Mouse (Mus musculus) left cerebral cortex, adult 18-20 months (tissue): ENCODE data around the gene Prdm5. TPM values are rescaled to one million over a fixed set of nuclear protein-coding genes. Genes with fewer than 3 reads are reported as not detected.
A peak's percentile ranks its signal among the peaks of the same experiment; 100 is the strongest.

Experiments
- DNase-seq, 2 experiments: peaks; one replicate each; pipeline ENCODE4 v3.0.0; 2021 to 2022; ENCODE audit warnings: low spot score in 2 of 2, mixed read lengths in 1 of 2
- long read RNA-seq, 2 experiments: library from polyadenylated mRNA; stranded (forward); transcript quantifications; one replicate each; pipeline ENCODE4 v2.0.0; 2021
- total RNA-seq, 2 experiments: library from RNA; stranded (reverse); gene quantifications; 2 replicates each; pipeline ENCODE4 v1.2.3; 2021

Prdm5 gene
- 1 to 10 TPM; 5.5 to 6.0 TPM for total RNA-seq
- long read RNA-seq, experiment 1, partial matches to known transcripts = 0 of 4 reads
- long read RNA-seq, experiment 1, other reads (novel, unspliced or antisense) = 1 of 4 reads
- long read RNA-seq, experiment 2, partial matches to known transcripts = 0 of 1 reads
- long read RNA-seq, experiment 2, other reads (novel, unspliced or antisense) = 0 of 1 reads

DNA sequence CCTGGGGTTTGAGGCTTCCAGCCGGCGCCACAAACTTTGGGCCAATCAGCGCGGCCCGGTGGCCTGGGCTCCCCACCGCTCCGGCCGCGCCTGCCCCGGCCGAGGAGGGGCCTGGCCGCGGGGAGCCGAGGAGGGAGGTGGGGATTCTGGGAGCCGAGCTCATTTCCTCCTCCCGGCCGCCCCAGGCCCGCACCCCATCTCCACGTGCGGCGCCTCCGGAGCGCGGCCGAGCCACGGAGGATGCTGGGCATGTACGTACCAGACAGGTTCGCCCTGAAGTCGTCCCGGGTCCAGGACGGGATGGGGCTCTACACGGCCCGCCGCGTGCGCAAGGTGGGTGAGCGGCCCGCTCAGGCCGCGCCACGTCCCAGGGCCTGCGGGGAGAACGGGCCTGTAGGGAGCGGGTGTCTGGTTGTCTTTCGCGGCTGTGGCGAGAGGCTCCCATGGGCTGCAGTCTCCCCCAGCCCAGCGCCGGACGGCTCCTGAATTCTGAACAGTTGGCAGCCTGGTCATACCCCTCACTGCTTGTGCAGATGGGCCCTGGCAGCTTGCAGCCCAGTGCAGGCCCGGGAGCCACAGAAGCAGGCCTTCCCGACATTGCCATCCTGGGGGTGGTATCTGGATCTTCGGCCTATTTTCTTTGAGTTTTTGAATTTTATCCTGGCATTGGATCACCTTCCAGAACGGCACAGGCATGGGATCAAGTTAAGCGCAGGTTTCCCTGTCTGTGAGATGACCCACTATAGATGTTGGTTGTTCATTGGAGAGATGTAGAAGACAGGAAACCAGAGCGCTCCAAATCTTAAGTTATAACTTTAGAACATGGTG, at the start of gene Prdm5:
Gene Prdm5, plus strand, starts transcription at position 128 of the 828 bp plus-strand sequence.
- peak; percentile 13 to 37 for DNase-seq

DNA sequence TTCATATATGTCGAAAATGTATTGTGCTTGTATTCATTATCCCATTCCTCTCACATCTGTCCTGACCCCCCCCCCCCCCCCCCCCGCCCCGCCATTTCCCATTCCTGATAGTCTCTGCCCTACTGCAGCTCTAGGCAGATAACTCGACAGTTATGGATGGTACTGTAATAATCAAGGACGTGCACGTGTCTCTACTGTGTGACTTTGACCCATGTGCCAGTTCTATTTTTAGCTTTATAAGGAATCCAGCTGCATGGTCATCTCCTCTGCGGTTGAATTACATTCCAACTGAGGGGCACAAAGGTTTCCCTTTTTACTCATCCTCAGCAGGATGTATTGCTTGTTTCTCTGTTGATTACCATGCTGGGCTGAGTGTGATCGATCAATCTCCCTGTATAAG, 39.3 kb upstream of the Prdm5 start:
- DNase-seq = no peak

DNA sequence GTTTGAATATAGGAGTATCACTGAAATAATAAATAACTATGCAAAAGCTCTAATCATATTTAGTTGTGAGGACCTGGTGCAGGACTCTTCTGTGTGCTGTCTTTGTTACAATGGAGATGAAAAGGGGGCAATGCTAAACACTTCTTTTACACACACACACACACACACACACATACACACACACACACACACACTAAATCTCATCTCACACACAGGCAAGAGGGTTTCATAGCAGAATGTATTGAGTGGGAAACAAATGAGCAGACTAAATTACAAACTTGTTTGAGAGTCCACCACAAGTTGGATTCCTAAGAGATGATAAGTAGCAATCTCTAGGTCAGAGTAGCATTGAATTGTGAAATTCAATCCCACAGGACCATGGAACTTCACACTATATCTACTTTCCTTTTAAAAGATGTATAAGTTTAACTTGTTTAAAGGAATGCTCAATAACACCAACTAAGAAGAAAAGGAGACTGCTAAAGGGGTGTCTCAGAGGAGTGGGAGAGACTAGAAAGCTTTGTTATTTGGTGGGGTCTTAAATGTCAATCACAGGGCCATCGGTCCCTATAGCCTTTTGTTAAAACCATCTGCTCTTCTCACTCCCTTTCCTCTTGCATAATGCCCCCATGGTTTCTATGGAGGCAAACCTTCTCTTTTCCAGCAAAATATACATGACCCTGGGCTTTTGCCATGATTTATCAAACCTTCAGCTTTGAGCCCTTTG, 35.5 kb upstream of the Prdm5 start:
- DNase-seq = no peak

DNA sequence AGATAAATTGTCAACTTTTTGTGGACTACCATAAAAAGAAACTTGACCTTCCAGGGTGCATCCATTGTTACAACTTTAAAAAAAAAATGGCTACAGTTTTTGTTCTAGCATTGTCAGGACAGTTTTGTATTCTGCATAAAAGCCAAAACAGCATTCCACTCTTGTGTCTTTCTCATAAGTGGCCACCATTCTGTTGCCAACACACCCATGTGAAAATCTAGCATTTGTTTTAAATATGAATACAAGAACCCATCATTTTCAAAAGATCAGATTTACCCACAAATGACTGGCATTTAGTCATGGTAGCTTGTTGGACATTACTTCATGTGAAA, 35.0 kb upstream of the Prdm5 start:
- no peak for DNase-seq

DNA sequence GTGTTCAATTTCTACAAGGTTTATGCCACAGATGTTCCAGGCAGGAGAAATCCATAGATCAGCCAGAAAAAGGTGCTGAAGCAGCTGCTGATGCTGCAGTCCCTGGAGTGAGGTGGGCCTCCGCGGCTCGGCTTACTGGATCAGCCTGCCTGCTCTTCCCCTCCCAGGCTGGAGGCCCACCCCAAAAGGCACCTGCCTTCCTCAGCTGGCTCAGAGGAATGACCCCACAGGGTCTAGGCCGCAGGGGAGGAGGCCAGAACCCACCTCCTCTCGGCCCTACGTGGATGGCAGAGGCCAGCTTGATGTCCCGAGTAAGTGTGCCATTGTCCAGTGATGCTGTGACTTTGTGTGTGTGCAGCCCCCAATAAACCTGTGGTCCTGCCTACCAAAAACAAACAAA, 20.6 kb upstream of the Prdm5 start:
- no peak for DNase-seq

DNA sequence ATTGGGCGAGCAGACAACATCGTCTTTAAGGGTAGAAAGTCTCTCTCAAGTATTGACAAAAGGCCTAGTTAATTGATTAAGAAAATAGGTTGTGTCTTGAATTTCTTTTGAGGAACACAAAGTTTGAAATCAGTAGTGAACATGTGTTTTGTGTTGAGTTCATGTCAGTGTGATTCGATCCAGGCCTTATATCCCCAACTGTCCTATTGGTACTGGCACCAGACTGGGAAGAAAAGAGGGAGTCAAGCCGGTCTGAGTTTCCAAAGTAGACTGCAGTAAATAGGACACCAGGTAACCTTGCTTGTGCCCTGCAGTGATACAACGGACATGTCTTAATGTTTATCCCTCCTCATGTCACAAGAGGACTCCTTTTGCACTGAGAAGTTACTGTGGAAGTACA, 19.6 kb upstream of the Prdm5 start:
- DNase-seq = no peak

DNA sequence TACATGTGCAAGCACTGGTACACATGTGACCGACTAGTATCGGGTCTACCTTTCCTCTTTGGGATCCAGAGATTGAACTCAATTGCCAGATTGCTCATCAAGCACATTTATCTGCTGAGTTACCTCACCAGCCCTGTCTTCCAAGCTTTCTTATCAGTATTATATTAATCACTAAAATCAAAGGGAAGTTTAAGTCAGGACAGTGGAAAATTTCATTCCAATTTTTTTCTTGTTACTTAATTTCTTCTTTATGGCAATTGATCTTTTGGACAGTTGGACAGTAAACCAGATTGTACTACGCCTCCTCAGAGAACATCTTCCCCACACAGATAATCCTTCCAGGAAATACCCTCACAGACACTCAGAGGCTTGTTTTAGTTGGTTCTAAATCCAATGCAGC, 18.7 kb upstream of the Prdm5 start:
- no peak for DNase-seq

DNA sequence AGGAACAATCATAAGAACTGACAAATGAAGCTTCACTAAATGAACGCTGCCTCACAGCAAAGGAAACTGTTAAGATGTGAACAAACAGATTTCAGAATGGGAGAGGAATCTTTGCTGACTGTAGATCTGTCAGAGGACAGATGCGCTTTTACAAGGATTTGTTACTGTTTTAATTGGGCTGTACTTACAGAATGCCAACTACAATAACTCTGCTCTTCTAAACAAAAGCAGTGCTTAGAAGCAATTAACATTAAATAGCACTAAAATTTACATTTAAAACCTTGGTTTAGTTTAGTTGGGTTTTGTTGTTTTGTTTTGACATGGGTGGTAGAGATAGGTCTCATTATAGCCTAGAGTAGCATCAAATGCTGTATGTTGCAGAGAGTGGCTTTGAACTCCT, 14.3 kb upstream of the Prdm5 start:
- DNase-seq = no peak

DNA sequence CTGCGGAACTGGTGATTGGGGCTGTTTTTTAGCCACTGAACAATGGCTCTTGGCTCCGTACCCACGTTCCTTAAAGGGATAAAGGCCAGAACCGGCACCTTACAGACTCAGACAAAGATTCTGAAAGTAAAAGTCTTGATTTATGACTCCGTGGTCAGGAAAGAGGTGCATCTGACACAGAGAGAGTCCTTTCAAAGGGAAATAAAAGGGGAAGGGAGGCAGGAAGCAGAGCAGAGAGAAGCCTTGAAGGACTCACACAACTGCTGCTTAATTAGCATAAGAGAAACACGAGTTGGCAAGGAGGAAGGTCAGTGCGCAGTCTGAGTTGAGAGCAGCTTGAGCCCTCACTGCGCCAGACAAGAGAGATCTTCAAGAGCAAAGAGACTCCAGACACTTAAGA, 13.7 kb upstream of the Prdm5 start:
- DNase-seq = no peak

DNA sequence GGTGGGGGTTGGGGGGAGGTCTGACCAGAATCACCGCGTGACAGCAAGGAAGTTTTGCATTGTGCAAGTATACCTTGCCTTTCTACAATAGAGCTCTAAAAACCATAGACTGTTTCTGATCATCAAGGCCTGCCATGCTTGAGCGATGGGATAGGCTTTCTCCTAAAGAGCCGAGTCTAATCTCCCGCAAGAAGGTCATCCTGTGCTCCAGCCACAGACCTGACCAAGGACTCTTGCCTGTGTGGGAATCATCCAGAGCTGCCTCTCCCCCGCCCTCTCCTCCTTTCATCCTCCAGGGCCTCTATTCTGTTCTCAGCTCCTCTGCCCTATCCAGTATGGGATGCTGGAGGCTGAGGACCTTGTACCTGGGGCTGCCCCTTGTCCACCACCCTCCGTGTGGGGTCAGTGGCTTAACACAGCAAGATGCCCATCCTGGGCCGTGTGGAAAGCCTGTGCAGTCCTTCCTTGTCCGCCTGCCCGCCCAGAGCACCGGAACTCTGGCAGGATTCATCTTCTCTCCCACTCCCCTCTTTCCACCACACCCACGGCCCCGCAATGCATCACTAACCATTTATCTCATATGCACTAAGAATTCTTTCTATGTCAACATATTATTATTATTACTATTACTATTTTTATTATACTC, 12.9 kb upstream of the Prdm5 start:
- no peak for DNase-seq

DNA sequence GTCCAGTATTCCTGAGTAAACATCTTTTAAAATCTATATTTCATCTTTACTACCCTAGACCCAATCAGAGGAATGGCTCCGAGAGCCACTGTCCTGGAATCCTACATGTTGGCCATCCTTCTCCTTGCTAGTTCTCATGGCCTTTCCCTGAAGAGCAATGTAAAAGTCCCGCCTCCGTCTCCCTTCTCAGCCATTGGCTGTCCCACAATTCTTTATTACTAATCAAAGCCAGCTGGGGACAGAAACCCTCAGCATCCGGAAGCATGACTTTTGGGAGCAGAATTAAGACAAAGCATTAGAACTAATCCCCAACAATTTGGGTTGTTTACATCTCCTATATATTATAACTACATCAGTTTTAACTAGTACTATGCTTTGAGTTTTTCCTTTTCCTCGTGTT, 10.9 kb upstream of the Prdm5 start:
- no peak for DNase-seq

DNA sequence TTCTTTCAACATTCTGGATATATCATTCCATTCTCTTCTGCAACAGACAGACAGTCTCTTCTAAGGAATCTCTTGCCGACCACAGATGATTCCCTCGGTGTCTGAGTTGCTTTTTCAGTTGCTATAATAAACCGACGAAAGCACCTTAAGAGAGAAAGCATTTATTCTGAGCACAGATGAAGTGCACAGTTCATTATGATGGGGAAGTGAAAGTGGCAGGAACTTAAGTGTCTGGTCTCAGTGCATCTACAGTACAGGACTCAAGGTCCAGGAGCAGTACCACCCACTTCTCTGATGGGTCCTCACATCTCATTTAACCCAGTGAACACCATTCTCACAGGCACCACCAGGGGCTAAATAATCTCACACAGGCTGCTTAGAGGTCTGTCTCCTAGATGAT, 5.2 kb upstream of the Prdm5 start:
- DNase-seq = no peak

DNA sequence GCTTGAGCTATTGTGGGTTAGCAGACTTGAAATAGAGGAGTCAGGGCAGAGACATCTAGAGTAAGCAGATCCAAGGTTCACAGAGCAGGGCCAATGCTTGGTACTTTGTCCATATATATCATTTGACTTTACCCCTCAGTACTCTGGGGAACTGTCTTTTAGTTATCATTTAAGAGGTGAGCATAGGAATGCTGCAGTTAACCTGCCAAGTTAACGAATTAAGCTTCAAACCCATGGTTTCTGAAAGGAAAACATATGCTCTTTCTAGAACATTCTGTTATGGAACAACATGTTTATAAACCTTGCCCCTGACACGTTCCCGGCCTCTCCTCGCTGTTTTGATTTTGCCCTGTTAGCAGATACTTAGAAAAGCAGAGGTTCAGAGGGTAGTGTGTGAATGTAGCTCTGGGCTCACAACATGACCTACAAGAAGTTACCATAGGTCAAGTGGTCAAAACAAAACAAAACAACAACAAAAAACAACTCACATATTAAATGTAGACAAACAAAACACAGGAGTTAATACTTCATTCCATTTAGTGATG, 973 bp downstream of the Prdm5 start:
- no peak for DNase-seq

DNA sequence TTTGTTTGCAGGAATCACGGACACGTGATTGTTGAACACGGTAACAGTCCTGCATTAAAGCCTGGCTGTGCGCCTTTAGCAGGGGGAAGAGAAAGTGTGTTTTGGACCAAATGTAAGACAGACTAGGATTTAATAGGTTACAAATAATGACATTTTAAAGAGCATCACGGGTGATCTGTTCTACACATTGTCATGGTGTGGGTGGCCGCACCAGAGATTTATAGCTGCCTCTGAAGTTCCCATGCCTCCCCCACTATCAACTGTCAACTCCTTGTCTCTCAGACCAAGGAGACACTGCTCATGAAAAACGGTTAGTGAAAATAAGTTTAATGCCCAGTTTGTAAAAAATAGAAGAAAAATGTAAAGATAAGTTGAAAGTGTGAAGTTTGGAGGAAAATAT, 2.7 kb downstream of the Prdm5 start:
- no peak for DNase-seq

DNA sequence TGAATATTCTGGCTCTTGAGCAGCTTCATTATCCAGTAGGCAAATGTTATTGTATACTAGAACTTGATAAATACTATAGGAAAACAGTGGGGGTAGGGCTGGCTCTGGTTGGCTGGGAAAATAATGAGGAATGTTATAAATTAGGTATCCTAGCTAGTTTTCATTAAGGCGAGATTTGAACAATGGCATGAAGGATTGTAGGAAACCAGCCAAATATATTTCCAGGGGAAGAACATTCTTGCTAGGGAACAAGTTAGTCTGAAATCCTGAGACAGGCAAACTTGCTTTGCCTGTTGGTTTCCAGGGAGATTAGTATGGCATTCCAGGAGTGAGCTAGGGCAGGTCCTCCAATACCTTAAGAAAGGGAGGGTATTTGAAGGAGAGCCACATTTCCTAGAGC, 4.9 kb downstream of the Prdm5 start:
- no peak for DNase-seq

DNA sequence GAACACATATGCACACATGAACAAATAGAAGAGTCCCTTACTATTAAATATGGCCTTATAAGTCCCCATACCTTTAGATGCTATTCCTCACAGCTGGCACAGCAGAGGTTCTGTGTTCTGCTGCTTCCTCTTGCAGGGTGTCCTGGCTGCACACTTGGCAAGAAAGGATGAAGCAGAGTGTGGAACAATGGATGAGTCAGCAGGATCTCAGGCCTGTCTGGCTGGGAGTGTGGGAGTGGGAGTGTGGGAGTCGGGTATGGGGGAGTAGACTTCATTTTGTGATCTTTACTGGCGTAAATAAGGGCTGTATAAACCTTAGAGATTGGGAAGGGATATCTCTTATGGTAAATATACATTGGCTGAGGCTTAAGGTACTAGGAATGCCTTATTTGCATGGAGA, 14.1 kb downstream of the Prdm5 start:
- peak; percentile 21 to 33 for DNase-seq

DNA sequence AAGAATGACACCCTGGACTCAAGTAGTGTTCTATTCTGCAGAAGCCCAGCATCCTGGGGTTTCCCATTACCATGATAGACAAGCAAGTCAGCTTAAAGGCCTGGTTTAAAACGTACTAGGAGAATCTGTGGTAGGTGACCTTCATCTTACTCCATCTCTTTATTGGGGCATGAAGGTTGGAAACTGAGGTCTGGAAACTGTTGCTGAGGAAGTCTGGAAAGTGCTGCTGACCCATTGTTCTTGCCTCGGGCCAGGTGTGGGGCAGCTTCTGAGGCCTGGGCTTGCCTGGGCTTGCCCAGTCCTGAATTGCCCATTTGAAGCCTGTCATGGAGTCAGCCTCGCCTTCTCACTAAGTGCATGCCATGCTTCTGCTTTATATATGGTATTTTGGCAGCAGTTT, 17.8 kb downstream of the Prdm5 start:
- no peak for DNase-seq

DNA sequence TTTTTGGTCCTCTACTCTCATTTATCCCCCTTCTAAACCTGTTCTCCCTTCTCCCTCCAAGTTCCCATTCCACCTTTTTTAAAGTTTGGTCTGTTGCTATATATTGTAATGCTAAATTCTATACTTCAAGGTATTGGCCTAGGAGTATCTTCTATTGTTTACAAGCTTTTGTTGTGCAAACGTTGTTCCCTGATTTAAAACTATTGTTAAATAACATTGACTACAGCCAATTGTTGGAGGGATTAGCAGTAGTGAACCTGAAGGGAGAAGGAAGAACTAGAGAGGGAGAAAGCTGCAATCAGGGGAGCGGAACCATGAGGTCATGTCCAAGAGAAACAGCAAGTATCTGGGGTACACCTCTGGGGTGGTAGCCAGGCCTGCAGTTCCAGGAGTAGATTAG, 18.5 kb downstream of the Prdm5 start:
- DNase-seq = no peak

DNA sequence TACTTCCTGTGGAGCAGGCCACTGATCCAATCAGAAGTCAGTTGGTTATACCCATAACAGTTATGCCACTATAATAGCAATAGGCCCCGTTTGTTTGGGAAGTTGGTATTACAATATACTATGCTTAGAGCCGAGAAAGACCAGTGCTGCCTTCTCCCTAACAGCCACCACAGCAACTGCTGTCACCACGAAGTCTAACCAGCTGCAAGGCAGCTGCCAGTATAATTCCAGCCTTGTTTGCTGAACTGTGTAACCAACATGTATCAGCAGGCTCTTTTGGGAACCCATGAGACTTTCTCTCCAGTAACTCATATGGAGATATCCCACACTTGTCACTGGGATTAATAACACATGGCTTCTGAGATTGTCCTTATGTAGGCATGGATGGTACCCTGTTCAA, 19.6 kb downstream of the Prdm5 start:
- DNase-seq = no peak

DNA sequence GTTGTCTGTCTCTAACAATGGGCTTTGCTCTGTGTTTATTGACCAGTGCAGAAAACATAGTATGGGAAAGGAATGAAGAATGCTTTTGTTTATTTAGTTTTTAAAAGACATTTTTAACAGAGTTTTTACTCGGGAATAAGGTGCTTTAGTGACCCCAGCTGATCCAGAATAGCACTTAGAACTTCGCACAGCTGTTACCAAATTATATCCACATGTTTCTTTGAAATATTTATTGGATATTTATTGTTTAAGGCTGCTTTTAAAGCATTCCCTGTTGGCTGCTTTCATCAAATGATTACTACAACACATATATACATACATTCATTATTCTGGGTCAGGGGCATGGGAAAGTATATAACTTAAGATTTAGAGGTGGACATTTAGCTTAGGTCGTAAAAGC, 32.9 kb downstream of the Prdm5 start:
- DNase-seq = no peak

DNA sequence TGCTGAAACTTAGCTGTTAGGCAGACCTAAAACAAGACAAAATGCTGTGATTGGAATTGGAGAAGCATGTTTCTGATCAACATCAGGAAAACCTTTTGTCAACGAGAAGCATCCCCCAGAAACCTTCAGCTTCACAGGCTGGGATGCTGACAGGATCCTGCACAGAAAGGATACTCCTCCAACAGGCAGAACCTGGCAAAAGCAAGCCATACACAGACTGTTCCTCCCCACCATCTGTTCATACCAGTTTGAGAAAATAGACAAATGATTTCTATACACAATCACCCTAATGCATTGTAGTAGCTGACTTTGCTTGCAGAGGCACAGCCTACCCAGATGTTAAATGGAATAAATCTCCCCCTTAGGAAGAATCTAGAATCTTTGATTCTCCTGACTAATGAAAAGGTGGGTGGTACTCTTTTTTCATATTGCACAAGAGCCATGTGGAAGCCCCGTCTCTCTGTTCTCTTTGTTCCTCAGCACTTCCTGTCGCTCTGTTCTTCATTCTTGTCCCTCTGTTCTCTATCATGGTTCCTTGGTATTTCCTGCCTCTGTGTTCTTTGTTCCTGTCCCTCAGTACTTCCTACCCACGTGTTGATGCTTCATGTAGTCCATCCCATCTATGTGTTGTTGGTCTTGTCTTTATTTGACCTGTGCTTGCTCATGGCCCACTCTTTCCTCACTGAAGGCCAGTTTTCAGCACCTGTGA, 39.4 kb downstream of the Prdm5 start:
- no peak for DNase-seq
